Mouse (Mus musculus) liver, postnatal 0 days (tissue): Measurements from ENCODE around the gene Atg9a.

Experiments
- CTCF ChIP-seq: sonication (generic); IDR thresholded peaks from 2 replicates; pipeline ENCODE4 v1.5.1; 2016; ENCODE audit warnings: antibody characterized with exemption, low read depth
- EP300 ChIP-seq: IDR thresholded peaks from 2 replicates; pipeline ENCODE4 v1.6.1; 2016; ENCODE audit warnings: antibody characterized with exemption, low read depth, mild to moderate bottlenecking

DNA sequence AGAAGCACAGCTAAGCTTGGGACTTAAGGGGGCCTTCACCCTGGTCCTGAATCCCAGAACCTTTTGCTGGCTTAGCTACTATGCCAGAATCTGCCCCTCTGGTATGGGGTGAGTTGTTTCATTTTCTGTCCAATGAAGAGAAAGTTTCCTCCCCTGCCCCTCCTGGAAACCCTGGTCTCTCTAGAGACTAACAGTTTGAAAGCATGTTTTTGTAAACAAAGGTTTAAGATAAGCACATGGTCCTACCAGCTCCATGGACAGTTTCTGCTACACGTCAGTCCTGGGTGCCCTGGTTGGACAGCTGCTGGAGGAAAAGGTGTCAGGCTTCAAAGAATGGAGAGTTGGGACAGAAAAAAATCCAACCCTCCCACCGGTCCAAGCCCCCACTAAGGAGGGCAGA lies 1.4 kb downstream of the Atg9a start:
- no peak for TF ChIP-seq CTCF
- TF ChIP-seq EP300: no peak
